Mouse (Mus musculus) layer of hippocampus, adult 8-10 months (tissue): ENCODE data around the gene Aoc3. TPM values are rescaled to one million over a fixed set of nuclear protein-coding genes. Genes with fewer than 3 reads are reported as not detected.
"Not testable (repeated sequence)": the region's sequence is repeated elsewhere in the genome, so short reads cannot be mapped to it uniquely, and the experiment has no call there.

Experiments used
- DNase-seq, 2 experiments: peaks; one replicate each; pipeline ENCODE4 v3.0.0; 2022; ENCODE audit warnings: low spot score in 2 of 2
- microRNA-seq, 2 experiments: library from miRNA; unstranded; fragments of <30 nt; microRNA quantifications; one replicate each; pipeline ENCODE4 v1.2.0; 2022
- total RNA-seq, 4 experiments: library from RNA; stranded (reverse); gene quantifications; 2 replicates each; pipeline ENCODE4 v1.2.4; 2022

The Aoc3 gene
- total RNA-seq, 4 experiments from 2014 or later: 0.57 to 1.1 (median 0.78) TPM

DNA sequence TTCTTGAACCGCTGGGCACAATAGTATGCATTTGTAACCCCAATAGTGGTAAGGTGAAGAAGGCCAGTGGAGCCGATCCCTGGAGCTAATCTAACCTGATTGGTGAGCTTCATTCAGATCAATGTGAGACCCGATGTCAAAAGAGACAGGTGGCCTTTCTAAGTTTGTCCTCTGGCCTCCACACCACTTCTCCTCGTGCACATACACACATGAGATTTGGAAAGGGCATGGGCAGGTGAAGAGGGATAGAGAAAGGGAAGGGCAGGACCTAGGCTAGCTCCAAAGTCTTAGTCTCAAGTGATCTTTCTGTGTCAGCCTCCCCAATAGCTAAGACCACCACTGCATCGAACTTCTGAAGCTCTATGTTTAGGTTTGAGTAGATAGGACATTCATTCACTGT, 39.7 kb downstream of the Aoc3 start:
- no peak for DNase-seq

DNA sequence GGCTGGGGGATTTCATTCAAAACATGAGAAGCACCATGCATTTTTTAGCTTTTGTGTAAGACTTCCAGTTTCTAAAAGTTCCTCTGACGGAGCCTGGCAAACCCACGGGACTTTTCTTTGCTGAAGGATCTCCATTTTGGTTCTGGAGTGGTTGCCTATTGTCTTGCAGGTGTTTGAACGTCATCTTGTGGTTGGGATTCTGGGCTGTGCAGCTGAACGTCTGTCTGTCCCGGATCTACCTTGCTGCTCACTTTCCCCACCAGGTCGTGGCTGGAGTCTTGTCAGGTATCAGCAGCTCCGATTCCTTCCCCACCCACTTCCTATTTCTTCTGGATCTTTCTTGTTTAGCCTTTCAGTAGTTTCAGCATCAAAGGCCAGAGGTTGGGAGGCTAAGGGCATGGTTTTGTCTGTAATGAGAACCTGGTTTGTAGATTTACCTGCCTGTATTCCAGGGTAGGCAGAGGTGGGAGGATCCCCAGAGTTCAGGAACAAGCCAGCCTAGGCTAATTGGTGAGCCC, 44.1 kb downstream of the Aoc3 start:
- DNase-seq: no peak

DNA sequence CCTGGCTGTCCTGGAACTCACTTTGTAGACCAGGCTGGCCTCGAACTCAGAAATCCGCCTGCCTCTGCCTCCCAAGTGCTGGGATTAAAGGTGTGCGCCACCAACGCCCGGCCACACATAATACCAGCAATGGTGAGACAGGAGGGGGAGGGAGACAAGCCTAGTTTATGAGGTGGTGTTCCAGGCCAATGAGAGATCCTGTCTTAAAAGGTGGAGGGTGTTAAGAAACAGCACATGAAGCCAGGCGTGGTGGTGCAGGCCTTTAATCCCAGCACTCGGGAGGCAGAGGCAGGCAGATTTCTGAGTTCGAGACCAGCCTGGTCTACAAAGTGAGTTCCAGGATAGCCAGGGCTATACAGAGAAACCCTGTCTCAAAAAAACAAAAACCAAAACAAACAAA, 47.8 kb downstream of the Aoc3 start:
- not testable (repeated sequence) for DNase-seq

DNA sequence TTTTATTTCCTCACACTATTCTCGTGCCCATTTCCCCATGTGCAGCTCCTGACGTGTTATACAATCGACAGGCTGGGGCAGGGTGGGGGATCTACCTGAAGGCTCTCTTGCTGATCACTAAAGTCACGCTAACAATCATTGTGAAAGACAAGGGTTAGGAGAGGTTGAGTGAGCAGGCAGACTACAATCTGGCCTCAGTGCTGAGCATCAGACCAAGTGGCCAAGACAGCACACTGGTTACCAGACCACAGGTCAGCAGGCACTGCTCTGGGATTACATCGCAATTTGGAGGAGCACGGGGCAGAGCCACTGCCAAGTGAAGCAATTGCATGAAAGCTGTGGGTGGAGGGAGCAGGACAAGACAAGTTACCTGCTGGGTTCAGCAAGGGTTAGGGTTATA, 48.5 kb downstream of the Aoc3 start:
- no peak for DNase-seq

DNA sequence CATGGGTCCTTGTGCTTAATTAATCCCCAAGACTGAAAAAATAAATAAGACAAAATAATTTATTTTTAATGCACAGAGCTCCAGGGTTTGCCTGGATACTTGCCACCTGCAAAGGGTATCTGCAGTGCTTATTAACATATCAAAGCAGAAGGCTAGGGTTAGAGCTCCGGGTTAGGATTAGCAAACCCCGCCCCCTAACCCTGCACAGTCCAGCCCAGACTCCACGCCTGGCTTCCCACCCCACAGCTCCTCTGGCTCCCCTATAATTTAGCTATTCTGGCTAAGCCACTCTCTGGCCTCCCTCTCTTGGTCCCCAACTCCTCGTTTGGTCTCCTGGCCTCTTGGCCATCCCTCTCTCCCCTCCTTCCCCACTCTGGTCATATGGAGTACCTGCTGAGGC, 51.4 kb downstream of the Aoc3 start:
- no peak for DNase-seq

Small RNA genes within 50 kb of the gene (microRNA-seq; reads per million reads assigned to microRNA genes)
- 0 reads per million in 2 experiments for gene Gm25593

Other genes starting within 250 kb of the Aoc3 start
- 10 to 100 TPM; 24.5 to 29.1 (median 27.6) TPM for gene Coasy, start 248.0 kb upstream of the Aoc3 start, total RNA-seq
- gene Mlx, start 243.3 kb upstream of the Aoc3 start, total RNA-seq: 10 to 100 TPM; 36.2 to 41.6 (median 39.6) TPM
- 1 to 10 TPM; 2.5 to 5.4 (median 3.9) TPM for gene Psmc3ip, start 235.2 kb upstream of the Aoc3 start, total RNA-seq
- gene Retreg3, start 210.7 kb upstream of the Aoc3 start, total RNA-seq: 10 to 100 TPM; 51.3 to 53.1 (median 52.4) TPM
- 10 to 100 TPM; 39.8 to 43.9 (median 43.3) TPM for gene Tubg1, start 210.7 kb upstream of the Aoc3 start, total RNA-seq
- gene Tubg2, start 174.7 kb upstream of the Aoc3 start, total RNA-seq: 10 to 100 TPM; 32.9 to 43.5 (median 38.2) TPM
- 100 to 1,000 TPM; 157 to 185 (median 168) TPM for gene Cntnap1, start 160.1 kb upstream of the Aoc3 start, total RNA-seq
- gene Plekhh3, start 159.3 kb upstream of the Aoc3 start, total RNA-seq: 10 to 100 TPM; 13.6 to 16.9 (median 15.6) TPM
- gene Ccr10, start 155.2 kb upstream of the Aoc3 start, total RNA-seq: under 1 TPM; 0.31 to 0.50 (median 0.35) TPM
- gene Ezh1, start 104.1 kb upstream of the Aoc3 start, total RNA-seq: 10 to 100 TPM; 63.5 to 88.1 (median 77.5) TPM
- 10 to 100 TPM; 54.2 to 66.0 (median 64.6) TPM for gene Ramp2, start 84.6 kb upstream of the Aoc3 start, total RNA-seq
- 10 to 100 TPM; 59.1 to 76.6 (median 65.5) TPM for gene Vps25, start 76.9 kb upstream of the Aoc3 start, total RNA-seq
- 10 to 100 TPM in 3 of 4 experiments, 1 to 10 TPM in 1; 9.0 to 11.6 (median 10.9) TPM for gene Wnk4, start 70.0 kb upstream of the Aoc3 start, total RNA-seq
- 1 to 10 TPM in 1 of 4 experiments, under 1 TPM in 3; 0.16 to 1.4 (median 0.52) TPM for gene Cntd1, start 51.6 kb upstream of the Aoc3 start, total RNA-seq
- gene Coa3, start 51.5 kb upstream of the Aoc3 start, total RNA-seq: 10 to 100 TPM; 90.3 to 98.9 (median 91.4) TPM
- 100 to 1,000 TPM; 167 to 224 (median 191) TPM for gene Becn1, start 28.3 kb upstream of the Aoc3 start, total RNA-seq
- 100 to 1,000 TPM; 110 to 129 (median 117) TPM for gene Psme3, start 14.4 kb upstream of the Aoc3 start, total RNA-seq
- gene Aoc2, start 5.5 kb upstream of the Aoc3 start, total RNA-seq: 1 to 10 TPM; 5.1 to 9.9 (median 7.4) TPM
- gene G6pc, start 37.0 kb downstream of the Aoc3 start, total RNA-seq: not detected
- 10 to 100 TPM; 47.6 to 54.3 (median 48.9) TPM for gene Aarsd1, start 87.0 kb downstream of the Aoc3 start, total RNA-seq
- 1 to 10 TPM; 6.0 to 9.6 (median 6.5) TPM for gene Gm27029, start 94.2 kb downstream of the Aoc3 start, total RNA-seq
- gene Rundc1, start 94.5 kb downstream of the Aoc3 start, total RNA-seq: 10 to 100 TPM; 27.8 to 35.4 (median 31.9) TPM
- gene Ptges3l, start 94.7 kb downstream of the Aoc3 start, total RNA-seq: 1 to 10 TPM in 3 of 4 experiments, under 1 TPM in 1; 0.74 to 1.5 (median 1.3) TPM
- 10 to 100 TPM; 23.9 to 46.8 (median 33.8) TPM for gene Rpl27, start 111.7 kb downstream of the Aoc3 start, total RNA-seq
- 1 to 10 TPM; 2.2 to 7.6 (median 3.5) TPM for gene Ifi35, start 117.8 kb downstream of the Aoc3 start, total RNA-seq
- gene Rnd2, start 134.4 kb downstream of the Aoc3 start, total RNA-seq: 100 to 1,000 TPM; 109 to 121 (median 110) TPM
- gene Vat1, start 135.6 kb downstream of the Aoc3 start, total RNA-seq: 10 to 100 TPM; 27.9 to 42.8 (median 34.9) TPM
- gene Brca1, start 221.3 kb downstream of the Aoc3 start, total RNA-seq: 1 to 10 TPM in 3 of 4 experiments, under 1 TPM in 1; 0.83 to 2.0 (median 1.4) TPM
- gene Nbr1, start 221.5 kb downstream of the Aoc3 start, total RNA-seq: 100 to 1,000 TPM; 125 to 154 (median 137) TPM